Mouse (Mus musculus) hematopoietic stem cell, adult 5-6 weeks (primary cell): ENCODE measurements around the gene Agtrap. TPM values are rescaled to one million over a fixed set of nuclear protein-coding genes. Genes with fewer than 3 reads are reported as not detected.

Source experiments
- ATAC-seq, 2 experiments: fragments of 125-278 bp in 1 of 2; replicated peaks in 1 of 2; 2 replicates each; pipeline ENCODE4 v1.8.0; 2016 to 2017; ENCODE audit warnings: inconsistent platforms in 2 of 2, mild to moderate bottlenecking in 2 of 2, moderate number of reproducible peaks in 2 of 2, low read depth in 1 of 2, moderate TSS enrichment in 1 of 2; ENCODE audit not compliant: low FRiP score in 2 of 2, poor library complexity in 2 of 2, severe bottlenecking in 2 of 2, insufficient read depth in 1 of 2, low TSS enrichment in 1 of 2
- total RNA-seq: library from RNA; stranded (forward); fragments of 172-1452, 232-1000 nt; gene quantifications from 2 replicates; pipeline ENCODE4 v1.2.3, GENCODE M21; 2017

Agtrap gene
- total RNA-seq, 1 experiment from 2014 or later: 42.2 TPM

DNA sequence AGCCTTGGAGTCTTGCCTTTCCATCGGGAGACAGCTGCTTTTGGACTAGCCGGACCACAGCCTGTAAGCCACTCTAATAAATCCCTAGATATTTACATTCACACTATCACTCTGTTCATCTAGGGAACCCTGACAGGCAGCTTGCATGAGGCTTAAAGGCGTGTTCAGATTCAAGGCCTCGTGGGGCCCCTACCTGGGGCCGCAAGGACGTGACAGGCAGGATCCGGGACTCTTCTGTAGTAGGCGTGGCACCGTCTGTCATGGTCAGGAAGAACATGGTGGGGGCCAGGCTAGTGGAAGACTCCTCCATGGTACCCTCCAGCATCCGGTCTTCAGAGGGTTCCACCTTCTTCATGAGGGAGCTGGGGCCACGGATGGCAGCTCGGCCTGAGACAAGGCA is 24.7 kb upstream of the Agtrap start:
- ATAC-seq: no peak

GRCm38 (mm10) chr4:148109215-148109614 is 21.4 kb upstream of the Agtrap start:
- ATAC-seq: peak; percentile 29 to 44; a peak in 2 of 4 replicates

DNA sequence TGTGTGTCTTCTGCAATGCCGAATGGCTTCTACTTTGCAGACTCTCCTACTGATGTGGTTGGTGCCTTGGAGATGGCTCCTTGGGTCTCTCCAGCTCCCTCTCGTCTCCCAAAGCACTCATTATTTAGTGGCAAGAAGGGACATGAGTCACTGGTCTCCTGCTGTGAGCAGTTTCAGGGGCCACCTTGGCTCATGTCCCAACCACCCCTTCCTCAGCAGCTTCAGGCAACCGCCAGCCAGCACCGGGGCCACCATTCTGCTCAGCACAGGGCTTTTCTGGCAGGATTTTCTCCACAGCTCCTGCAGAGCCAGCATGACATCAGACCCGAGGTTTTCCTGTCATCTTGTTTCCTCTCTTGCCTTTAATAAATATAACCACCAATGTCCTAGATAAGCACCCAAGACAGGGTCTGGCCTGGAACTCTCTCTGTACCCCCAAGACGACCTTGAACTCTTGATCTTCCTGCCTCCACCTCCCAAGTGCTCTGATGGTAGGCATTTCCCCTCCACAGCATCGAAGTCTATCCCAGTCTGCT is 20.8 kb upstream of the Agtrap start:
- 0 out of 4 replicates have a peak, but pooled peaks have one; percentile 23 for ATAC-seq

DNA sequence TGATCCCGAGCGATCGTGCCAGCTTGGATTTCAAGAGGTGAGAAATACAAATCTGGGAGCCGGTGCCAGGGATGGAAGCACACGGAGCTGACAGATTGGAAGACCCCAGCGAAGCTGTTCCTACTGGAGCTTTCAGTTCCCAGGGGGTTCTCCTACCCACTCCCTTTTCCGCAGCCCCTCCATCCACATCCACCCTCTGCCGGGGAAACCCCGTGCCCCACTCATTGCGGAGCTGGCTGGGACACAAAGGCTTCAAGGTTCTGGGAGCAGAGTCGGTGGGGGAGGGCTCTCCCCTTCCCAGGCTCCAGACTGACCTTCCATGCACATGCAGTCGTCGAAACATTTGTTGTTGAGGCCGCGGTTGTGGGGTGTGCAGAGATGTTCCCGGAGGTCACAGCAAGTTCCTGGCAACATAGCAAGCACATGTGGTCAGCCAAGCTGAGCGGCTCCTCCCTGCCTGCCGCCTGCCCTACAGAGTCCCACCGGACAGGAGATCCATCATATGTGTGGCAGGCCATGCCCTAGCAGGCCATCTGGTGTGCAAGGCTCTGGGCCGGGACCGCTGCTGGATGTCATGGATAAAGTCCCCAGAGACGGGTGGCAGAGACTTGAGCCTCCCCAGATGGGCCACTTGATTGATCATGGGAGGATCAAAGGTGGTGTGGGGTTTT is 19.9 kb upstream of the Agtrap start:
- no peak for ATAC-seq

GRCm38 (mm10) chr4:148104146-148104545 is 16.3 kb upstream of the Agtrap start:
- ATAC-seq: no peak

- peak; percentile 96 to 97 for ATAC-seq
These were observed 14.1 kb upstream of the Agtrap start for GRCm38 (mm10) chr4:148101801-148102527.

DNA sequence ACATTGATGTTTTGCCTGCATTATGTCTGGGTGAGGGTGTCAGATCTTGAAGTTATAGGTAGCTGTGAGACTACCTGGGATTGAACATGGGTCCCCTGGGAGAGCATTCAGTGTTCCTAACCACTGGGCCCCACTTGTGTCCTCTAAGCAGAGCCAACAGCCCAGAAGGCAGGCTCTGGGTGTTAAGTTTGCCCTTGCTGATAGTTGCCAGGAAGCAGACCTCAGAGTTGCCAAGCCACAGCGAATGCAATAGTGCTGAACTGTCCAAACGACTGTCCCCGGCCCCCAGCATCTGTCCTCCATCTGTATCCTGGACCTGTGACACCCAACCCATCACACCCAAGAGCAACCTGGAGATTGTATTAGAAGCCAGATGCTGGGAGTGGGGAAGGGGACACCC is 10.8 kb upstream of the Agtrap start:
- ATAC-seq: no peak

GRCm38 (mm10) chr4:148097936-148098335 is 10.1 kb upstream of the Agtrap start:
- no peak for ATAC-seq

GRCm38 (mm10) chr4:148095081-148095480 is 7.2 kb upstream of the Agtrap start:
- ATAC-seq: no peak

- ATAC-seq: no peak
These were observed 6.3 kb upstream of the Agtrap start for GRCm38 (mm10) chr4:148094161-148094560.

DNA sequence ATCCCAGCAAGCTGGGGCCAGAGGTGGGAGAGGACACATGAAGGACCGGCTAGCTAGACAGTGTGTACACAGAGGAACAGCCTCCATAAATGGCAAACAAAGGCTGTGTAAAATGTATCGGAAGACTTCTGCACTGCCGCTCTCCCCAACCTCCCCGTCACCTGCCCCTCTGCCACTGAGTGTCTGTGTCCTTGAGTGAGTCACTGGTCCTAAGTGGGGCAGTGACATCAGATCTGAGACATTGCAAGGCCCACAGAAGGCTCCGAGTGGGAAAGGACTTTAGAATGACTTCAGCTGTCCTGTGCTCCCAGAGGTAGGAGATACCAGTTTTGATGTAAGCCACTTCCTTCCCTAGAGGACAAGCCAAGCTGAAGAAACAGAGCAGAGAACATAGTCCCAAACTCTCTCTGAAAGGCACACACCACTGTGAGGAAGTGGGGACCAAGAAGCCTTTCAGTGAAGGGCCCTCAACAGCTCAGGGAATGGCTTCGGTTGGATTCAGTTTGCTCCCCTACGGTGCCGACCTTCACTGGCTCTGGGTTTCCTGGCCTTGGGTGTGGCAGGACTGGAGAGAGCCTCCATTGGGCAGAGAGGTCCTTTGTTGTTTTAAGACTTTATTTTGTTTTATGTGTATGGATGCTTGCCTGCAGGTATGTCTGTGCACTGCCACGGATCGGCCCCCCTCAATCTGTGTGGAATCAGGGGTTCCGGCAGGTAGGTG is 4.9 kb upstream of the Agtrap start:
- ATAC-seq: no peak

DNA sequence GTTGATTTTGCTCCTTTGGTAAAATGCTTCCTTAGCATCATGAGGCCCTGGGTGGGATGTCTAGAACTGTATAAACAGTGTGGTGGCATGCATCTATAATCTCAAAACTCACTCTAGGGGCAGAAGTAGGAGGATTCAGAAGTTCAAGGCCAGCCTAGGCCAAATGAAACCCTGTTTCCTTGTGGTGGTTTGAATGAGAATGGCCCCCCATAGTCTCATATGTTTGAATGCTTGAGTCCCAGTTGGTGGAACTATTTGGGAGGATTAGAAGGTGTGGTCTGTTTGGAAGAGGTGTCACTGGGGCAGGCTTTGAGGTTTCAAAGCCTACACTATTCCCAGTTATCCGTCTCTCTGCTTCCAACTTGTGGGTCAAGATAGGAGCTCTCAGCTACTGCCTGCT is 3.4 kb upstream of the Agtrap start:
- ATAC-seq: no peak

GRCm38 (mm10) chr4:148089166-148089565 is 1.3 kb upstream of the Agtrap start:
- no peak for ATAC-seq

- ATAC-seq: peak in 1 of 2 experiments; percentile 6; a peak in 1 of 4 replicates
These were observed 532 bp downstream of the Agtrap start for GRCm38 (mm10) chr4:148087091-148087906.

DNA sequence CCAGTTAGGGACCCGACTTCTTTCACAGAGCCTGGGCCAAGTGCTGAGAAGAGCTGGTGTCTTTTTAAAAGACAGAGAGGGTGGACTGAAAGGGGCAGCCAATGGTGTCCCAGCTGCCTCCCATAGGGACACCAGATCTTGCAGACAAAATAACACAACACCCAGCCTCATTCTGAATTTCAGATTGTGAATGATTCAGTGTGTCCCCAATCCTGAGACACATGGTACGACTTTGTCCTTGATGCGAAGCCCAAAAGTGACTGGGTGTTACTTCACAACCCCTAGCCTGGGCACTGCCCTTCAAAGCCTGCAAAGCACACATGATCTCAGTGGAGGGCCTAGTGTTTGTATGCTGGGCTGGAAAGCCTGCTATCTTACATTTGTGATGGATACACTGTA is 1.9 kb downstream of the Agtrap start:
- no peak for ATAC-seq

DNA sequence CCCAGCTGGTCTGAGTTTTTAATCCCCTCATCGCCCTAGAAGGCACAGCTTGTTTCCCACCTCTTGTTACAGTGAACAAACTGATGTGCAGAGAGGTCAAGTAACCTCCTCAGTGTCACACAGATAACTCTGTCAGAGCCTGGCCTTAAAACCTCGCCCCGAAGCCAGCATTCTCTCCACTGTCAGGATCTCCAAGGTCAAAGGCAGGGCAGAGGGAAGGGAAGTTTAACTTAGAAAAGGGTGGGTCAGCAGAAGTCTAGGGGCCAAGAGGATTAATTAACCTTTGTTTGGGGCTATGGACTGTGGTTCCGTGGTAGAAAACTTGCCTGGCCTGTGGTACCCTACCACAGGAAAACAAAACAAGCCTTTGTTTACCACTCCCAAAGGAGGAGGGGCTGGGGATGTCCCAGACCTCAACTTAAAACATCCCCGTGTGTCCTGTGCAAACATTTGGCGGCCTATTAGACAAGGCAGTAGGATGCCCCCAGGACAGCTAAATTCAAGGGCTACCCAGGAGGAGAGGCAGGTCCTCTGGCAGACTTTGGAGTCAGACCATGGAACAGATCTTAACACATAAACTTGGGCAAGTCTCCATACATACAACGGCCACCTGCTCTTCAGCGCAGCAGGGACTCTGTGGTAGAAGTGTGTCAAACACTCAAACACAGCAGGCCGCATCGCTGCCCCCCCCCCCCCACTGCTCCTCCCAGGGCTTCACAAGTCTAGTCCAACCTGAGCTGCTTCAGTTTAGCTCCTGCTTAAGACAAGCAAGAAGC is 2.5 kb downstream of the Agtrap start:
- ATAC-seq: no peak
